Mouse (Mus musculus): ENCODE data around the gene Ctc1. TPM values are rescaled to one million over a fixed set of nuclear protein-coding genes. Genes with fewer than 3 reads are reported as not detected.
A peak's percentile ranks its signal among the peaks of the same experiment; 100 is the strongest.

Ctc1 gene
- total RNA-seq, 2 experiments from 2014 or later, result 10.9 to 13.9 TPM

GRCm38 (mm10) chr11:69070590-69071222, 55.0 kb downstream of the Ctc1 start, which contains the start of gene Tmem107:
Gene Tmem107, plus strand, starts transcription at chr11:69070806.
- DNase-seq, result peak; percentile 96 to 97

- DNase-seq, result no peak
Measured at GRCm38 (mm10) chr11:69071262-69071661, 55.6 kb downstream of the Ctc1 start.

DNA sequence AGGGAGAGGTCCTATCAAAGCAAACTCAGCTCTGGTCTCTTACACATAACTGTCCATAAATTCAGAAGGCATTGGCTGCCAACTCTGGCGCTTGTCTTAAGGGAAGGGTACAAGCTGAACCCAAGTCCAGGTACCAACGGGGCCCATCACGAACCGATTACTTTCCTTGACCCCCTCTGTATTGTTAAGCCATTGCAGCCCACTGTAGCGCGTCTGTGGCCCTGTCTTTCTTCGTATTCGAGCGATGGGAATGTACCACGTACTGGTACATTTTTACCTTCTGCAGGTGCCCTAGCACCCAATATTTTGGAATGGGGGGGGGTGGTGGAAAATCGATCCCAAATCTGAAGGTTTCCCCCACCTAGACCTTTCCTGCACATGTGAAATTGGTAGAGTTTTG, 56.5 kb downstream of the Ctc1 start:
- no peak for DNase-seq

DNA sequence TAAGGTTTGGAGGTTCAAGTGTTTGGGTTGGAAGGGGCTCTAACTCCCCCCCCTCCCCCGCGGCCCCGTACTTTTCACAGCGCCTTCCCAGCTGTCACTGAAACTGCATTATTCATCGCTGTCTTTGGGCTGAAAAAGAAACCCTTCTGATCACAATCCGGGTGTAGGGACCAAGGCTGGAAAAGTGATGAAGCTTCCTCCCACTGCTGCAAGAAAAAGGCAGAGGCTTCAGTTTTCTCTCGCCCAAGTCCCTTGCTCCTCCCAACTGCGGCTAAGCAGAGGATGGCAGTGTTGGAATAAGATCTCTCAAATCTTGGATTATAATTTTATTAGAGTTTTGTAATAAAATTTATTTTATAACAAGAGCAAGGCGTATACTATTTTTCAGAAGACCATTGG, 57.0 kb downstream of the Ctc1 start:
- DNase-seq, result no peak

DNA sequence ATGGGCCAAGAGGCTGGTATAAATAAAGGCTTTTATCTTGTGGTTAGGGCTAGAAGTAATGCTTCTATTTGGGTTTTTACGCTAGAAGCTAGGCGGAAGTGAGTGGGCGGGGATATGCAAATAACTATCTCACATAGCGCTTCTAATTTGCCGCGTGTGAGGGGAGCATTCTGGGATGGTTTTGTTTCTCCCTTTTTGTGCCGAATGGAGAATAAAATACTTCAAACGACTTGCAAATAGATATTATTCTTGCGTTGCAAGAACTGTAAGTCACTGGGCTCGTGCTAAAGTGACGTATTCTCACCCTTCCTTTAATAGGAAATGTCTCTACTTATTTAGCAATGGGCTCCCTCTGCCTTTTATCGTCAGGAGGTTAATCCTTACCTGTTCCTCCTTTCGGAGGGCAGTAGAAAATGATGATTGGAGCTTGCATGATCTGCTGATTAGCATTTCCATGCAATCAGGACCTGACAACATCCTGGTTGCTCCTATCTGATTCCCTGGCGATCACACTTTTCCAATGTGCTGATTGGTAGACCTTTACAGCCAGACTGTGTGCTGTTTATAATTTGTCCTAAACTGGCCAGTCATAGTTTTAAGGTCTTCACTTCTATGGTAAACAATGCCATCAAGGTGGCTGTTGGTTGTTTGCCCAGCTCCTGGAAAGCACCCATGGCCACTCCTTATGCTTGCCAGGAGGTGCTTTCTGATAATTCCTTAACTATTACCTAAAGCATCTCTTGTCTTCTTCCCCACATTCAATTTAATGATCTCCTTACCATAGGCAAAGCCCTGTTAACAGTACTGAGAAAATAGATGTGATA, 57.6 kb downstream of the Ctc1 start:
- DNase-seq, result peak; percentile 91

- DNase-seq, result peak in 1 of 2 experiments; percentile 38
Measured at GRCm38 (mm10) chr11:69073951-69074775, 58.5 kb downstream of the Ctc1 start.

- no peak for DNase-seq
Measured at GRCm38 (mm10) chr11:69074776-69075069, 59.0 kb downstream of the Ctc1 start.

DNA sequence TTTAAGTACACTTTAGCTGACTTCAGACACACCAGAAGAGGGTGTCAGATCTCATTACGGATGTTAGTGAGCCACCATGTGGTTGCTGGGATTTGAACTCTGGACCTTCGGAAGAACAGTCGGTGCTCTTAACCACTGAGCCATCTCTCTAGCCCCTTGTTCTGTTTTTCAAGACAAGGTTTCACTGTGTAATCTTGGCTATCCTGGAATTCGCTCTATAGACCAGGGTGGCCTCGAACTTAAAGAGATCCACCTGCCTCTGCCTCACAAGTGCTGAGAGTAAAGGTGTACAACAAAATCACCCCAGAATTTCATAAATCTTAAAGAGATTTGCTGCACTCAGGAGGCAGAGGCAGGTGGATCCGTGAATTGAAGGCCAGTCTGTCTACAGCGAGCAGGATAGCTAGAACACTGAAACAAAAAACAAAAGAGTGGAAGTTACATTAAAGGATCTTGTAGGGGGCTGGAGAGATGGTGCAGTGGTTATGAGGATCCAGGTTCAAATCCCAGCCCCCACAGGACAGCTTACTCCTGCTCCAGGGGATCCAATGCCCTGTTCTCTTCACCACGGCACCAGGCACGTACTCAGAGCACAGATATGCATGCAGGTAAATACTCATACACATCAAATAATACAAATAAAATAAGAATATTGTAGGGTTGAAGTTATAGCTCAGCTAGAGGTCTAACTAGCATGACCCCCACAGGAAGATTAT, 60.2 kb downstream of the Ctc1 start:
- DNase-seq, result no peak

DNA sequence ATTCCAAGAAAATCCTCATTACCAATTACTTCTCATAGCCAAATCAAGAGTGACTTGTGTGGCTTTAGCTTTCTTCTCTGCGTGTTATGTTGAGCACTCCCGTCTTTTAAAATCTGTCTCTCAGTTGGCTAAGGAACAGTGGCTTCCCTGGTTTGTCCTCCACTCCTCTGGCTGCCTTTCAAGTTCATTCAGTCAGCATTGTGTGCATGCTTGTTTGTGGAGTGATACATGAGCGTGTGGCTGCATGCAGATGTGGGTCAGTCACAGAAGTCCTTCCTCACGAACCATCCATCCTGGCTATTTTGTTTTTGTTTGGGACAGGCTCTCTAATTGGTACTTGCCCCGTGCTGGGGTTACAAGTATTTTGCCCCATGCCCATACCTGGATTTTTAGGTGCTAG, 60.9 kb downstream of the Ctc1 start:
- DNase-seq, result peak in 1 of 2 experiments; percentile 45

DNA sequence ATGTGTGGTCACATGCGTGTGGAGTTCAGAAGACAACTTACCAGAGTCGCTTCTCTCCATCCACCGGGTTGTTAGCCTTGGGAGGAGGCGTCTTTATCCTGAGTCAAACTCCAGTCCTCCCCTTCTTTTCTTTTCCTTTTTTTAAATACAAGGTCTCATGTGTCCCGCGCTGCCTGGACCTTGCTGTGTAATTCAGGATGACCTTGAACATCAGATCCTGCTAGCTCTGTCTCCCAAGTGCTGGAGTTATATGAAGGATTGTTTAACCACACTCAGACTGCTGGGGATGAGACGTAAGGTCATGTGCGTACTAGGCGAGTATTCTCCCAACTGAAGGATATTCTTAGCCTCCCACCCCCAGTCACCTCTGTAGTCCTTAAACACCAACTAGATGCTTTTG, 61.6 kb downstream of the Ctc1 start:
- no peak for DNase-seq

- no peak for DNase-seq
Measured at GRCm38 (mm10) chr11:69078041-69078440, 62.3 kb downstream of the Ctc1 start.

GRCm38 (mm10) chr11:69078805-69079438, 63.2 kb downstream of the Ctc1 start:
- peak; percentile 43 to 77 for DNase-seq

DNA sequence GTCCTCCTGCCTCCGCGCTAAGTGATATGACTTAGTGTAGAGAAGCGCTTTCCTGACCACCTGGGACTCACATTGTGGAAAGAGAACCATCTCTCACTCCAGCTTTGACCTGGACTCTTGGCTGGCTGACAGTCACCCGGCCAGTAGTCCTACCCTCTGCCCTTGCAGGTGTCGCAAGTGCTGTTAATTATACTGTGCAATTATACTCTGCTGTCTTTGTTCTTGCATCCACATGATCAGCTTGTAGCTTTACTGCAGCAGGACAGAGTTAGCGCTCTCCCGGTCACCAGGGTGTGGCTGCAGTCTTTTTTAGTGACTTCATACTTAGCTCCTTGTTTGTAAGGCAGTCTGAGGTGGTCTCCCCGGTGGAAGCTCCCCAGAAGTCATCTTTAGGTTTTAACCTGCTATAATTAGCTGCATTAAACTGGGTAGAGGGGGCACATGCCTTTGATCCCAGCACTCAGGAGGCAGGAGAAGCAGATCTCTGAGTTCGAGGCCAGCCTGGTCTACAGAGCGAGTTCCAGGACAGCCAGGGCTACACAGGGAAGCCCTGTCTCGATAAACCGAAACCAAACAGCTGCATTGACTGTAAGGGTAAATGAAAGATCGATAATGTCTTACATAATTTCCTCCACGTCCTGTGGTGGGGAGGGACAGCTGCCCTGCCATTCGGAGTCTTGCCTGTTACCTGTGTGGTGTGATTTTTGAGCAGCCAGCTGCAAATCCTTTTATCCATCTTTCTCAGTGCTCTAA, 64.6 kb downstream of the Ctc1 start:
- DNase-seq, result no peak

DNA sequence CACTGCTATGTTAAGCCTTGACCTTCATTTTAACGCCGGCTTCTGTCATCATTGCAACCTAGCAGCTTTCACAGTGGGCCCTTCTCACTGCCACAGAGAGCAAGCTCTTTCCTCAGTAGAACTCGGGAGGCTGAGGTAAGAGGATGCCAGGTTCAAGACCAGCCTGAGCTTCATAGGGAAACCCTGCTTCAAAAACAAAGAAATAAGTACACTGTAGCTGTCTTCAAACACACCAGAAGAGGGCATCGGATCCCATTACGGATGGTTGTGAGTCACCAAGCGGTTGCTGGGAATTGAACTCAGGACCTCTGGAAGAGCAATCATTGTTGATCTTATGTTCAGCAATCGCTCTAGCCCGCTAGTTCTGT, 65.1 kb downstream of the Ctc1 start:
- no peak for DNase-seq

DNA sequence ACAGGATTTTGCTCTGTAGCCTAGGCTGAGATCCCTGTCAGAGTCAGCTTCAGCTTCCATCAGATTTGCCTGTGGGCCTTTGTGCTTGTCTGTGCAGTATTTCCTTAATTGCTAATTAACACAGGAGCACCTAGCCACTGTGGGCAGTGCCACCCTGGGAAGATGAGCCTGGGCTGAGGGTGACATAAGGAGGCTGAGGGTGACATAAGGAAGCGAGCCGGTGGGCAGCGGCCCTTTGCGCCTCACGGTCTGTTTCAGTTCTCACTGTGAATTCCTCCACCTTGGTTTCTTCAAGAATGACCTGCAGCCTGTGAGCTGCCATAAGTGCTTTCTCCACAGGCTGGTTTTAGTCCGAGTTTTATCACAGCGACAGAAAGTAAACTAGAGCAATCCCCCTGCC, 65.9 kb downstream of the Ctc1 start:
- no peak for DNase-seq

GRCm38 (mm10) chr11:69085608-69086007, 69.9 kb downstream of the Ctc1 start:
- DNase-seq, result no peak

Small RNA genes within 50 kb of the gene (microRNA-seq; reads per million reads assigned to microRNA genes)
- gene Mir3062, result 0.38 to 0.81 reads per million in 2 experiments

Other genes with a start within 250 kb of the Ctc1 start
- 10 to 100 TPM; 61.2 to 64.3 TPM for gene Ndel1, start 144.1 kb upstream of the Ctc1 start, total RNA-seq (2021)
- gene Rnf222, start 127.4 kb upstream of the Ctc1 start, total RNA-seq (2021), result under 1 TPM; 0.15 to 0.21 TPM
- 100 to 1,000 TPM; 679 to 731 TPM for gene Rpl26, start 114.3 kb upstream of the Ctc1 start, total RNA-seq (2021)
- gene Odf4, start 88.8 kb upstream of the Ctc1 start, total RNA-seq (2021), result not detected
- gene Arhgef15, start 58.4 kb upstream of the Ctc1 start, total RNA-seq (2021), result 10 to 100 TPM; 20.6 to 23.5 TPM
- 1 to 10 TPM; 4.8 to 9.3 TPM for gene Slc25a35, start 47.8 kb upstream of the Ctc1 start, total RNA-seq (2021)
- gene Rangrf, start 40.7 kb upstream of the Ctc1 start, total RNA-seq (2021), result 100 to 1,000 TPM in 1 of 2 experiments, 10 to 100 TPM in 1; 87.5 to 102 TPM
- 1 to 10 TPM; 5.4 to 6.2 TPM for gene Pfas, start 7.5 kb upstream of the Ctc1 start, total RNA-seq (2021)
- 1 to 10 TPM in 1 of 2 experiments, under 1 TPM in 1; 0.67 to 1.5 TPM for gene Aurkb, start 29.7 kb downstream of the Ctc1 start, total RNA-seq (2021)
- 10 to 100 TPM; 16.7 to 19.3 TPM for gene Borcs6, start 43.8 kb downstream of the Ctc1 start, total RNA-seq (2021)
- gene Tmem107, start 54.9 kb downstream of the Ctc1 start, total RNA-seq (2021), result 1 to 10 TPM; 5.3 to 7.0 TPM
- 10 to 100 TPM; 53.9 to 55.4 TPM for gene Vamp2, start 72.6 kb downstream of the Ctc1 start, total RNA-seq (2021)
- 10 to 100 TPM; 38.8 to 48.5 TPM for gene Per1, start 79.3 kb downstream of the Ctc1 start, total RNA-seq (2021)
- under 1 TPM in 1 of 2 experiments, not detected in 1; 0.15 TPM for gene Hes7, start 104.5 kb downstream of the Ctc1 start, total RNA-seq (2021)
- gene 9130213A22Rik, start 106.7 kb downstream of the Ctc1 start, total RNA-seq (2021), result under 1 TPM; 0.23 to 0.27 TPM
- not detected for gene Aloxe3, start 110.0 kb downstream of the Ctc1 start, total RNA-seq (2021)
- gene Alox12b, start 141.1 kb downstream of the Ctc1 start, total RNA-seq (2021), result not detected
- gene Alox8, start 181.9 kb downstream of the Ctc1 start, total RNA-seq (2021), result 1 to 10 TPM; 1.1 to 2.2 TPM
- 1 to 10 TPM; 1.3 to 1.5 TPM for gene Gucy2e, start 221.1 kb downstream of the Ctc1 start, total RNA-seq (2021)

Measured in heart, adult 18-20 months (tissue).